Mouse (Mus musculus) heart, postnatal 0 days (tissue): ENCODE measurements around the gene Senp7. TPM values are rescaled to one million over a fixed set of nuclear protein-coding genes. Genes with fewer than 3 reads are reported as not detected.
A peak's percentile ranks its signal among the peaks of the same experiment; 100 is the strongest.
"Not testable (repeated sequence)": the region's sequence is repeated elsewhere in the genome, so short reads cannot be mapped to it uniquely, and the experiment has no call there.

Experiments used
- ATAC-seq: fragments of 200-750 bp; cut with Nextera tagmentation; 2 replicates; pipeline ENCODE4 v1.8.0; 2017; ENCODE audit warnings: low read depth, moderate number of reproducible peaks, moderate library complexity; ENCODE audit not compliant: insufficient read depth
- DNase-seq: peaks from one replicate; pipeline ENCODE4 v3.0.0-alpha.2; 2016; ENCODE audit warnings: low spot score
- H3K27ac ChIP-seq: fragments of 300-500 bp; sonication (generic); 2 replicates; pipeline ENCODE4 v1.5.1; 2014; ENCODE audit warnings: low read depth, mild to moderate bottlenecking
- H3K27me3 ChIP-seq: fragments of 300-500 bp; sonication (generic); 2 replicates; pipeline ENCODE4 v1.6.1; 2014; ENCODE audit warnings: low read length, mixed read lengths; ENCODE audit not compliant: control insufficient read depth, insufficient read depth
- H3K36me3 ChIP-seq: fragments of 300-500 bp; sonication (generic); replicated peaks from 2 replicates; pipeline ENCODE4 v1.6.1; 2014; ENCODE audit warnings: low read length, mixed read lengths; ENCODE audit not compliant: control insufficient read depth, insufficient read depth
- H3K4me1 ChIP-seq: fragments of 300-500 bp; sonication (generic); 2 replicates; pipeline ENCODE4 v1.6.1; 2014; ENCODE audit warnings: antibody characterized with exemption; ENCODE audit not compliant: control insufficient read depth, insufficient read depth
- H3K4me2 ChIP-seq: fragments of 300-500 bp; sonication (generic); 2 replicates; pipeline ENCODE4 v1.6.1; 2014; ENCODE audit warnings: low read depth, mild to moderate bottlenecking, low read length, moderate library complexity
- H3K4me3 ChIP-seq: fragments of 300-500 bp; sonication (generic); 2 replicates; pipeline ENCODE4 v1.5.1; 2014; ENCODE audit warnings: low read depth, low read length
- H3K9ac ChIP-seq: fragments of 300-500 bp; sonication (generic); replicated peaks from 2 replicates; pipeline ENCODE4 v1.6.1; 2014; ENCODE audit warnings: low read depth, low read length, mixed read lengths
- H3K9me3 ChIP-seq: fragments of 300-500 bp; sonication (generic); replicated peaks from 2 replicates; pipeline ENCODE4 v1.6.1; 2016; ENCODE audit warnings: low read length; ENCODE audit not compliant: control insufficient read depth
- CTCF ChIP-seq: IDR thresholded peaks from 2 replicates; pipeline ENCODE4 v1.5.1; 2016; ENCODE audit warnings: antibody characterized with exemption, control low read depth, low read depth
- EP300 ChIP-seq: IDR thresholded peaks from 2 replicates; pipeline ENCODE4 v1.6.1; 2016; ENCODE audit warnings: antibody characterized with exemption, low read depth
- WGBS: fragments of 180-500 bp; shearing (Covaris S2); extraction: QIAGEN DNeasy Blood & Tissue Kit; methylation state at CpG from one replicate; pipeline ENCODE4 v1.1.7; 2014; 5-methylcytosine and 5-hydroxymethylcytosine counted together
- polyA plus RNA-seq: library from polyadenylated mRNA; unstranded; fragments of >200 nt; fragmentation: Nextera tagmentation; extraction: Ambion mirVana; gene quantifications from 2 replicates; pipeline ENCODE4 v1.2.1, GENCODE M21; 2015
- total RNA-seq: library from RNA; depleted of rRNA; stranded (reverse); fragments of >200 nt; gene quantifications from 2 replicates; pipeline ENCODE4 v1.2.3, GENCODE M21; 2014; ENCODE audit warnings: low replicate concordance

Gene Senp7
- total and polyA plus RNA-seq, 2 experiments from 2014 or later = 9.5 to 14.0 TPM

DNA sequence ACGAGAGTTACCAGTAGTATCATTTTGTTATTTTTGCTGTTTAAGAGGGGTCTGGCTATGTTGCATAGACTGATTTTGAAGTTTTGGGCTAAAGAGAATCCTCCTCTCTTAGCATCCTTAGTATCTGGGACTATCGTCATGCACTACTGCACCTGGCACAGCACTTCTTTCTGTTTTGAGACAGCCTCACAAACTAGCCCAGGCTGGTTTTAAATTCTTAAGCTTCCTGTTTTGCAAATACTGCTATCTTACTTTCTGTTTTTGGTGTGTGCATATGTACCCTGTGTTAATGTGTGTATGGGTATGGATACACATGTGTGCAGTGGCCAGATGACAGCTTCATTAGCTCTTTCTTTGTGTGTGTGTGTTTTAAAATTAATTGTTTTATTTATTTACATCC lies 42.2 kb downstream of the Senp7 start:
- no peaks in the 10 kb centered on the region for H3K4me1 ChIP-seq
- no peaks in the 10 kb centered on the region for H3K27me3 ChIP-seq
- 95% methylated on average over 2 of the region's 2 CpGs for WGBS
- H3K27ac ChIP-seq = no peak overlapping the region
- DNase-seq (no peak), ATAC-seq (no peak)
- H3K36me3 ChIP-seq = 0 out of 2 replicates have a peak, but pooled peaks cover 13% of the 10 kb centered on the region
- H3K9me3 ChIP-seq = no peaks in the 10 kb centered on the region
- H3K4me3 ChIP-seq = no peak overlapping the region
- H3K4me2 ChIP-seq = no peak overlapping the region
- no peak overlapping the region for H3K9ac ChIP-seq
- TF ChIP-seq EP300 = no peak
- TF ChIP-seq CTCF = no peak

DNA sequence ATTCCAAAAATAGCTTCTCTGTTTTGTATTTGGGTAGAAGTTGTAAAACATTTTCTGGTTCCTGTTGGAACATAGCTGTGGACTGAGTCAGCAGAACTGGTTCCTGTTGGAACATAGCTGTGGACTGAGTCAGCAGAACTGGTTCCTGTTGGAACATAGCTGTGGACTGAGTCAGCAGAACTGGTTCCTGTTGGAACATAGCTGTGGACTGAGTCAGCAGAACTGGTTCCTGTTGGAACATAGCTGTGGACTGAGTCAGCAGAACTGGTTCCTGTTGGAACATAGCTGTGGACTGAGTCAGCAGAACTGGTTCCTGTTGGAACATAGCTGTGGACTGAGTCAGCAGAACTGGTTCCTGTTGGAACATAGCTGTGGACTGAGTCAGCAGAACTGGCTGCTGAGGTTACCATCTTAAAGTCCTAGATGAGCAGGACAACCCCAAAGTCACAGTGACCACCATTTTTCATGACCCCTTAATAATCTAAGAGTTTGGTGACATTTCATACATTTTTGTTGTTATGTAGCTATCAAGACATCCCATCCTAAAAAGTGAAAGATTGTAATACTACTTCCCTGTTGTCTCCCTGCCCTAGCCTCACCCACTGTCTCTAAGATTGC lies 48.4 kb downstream of the Senp7 start:
- not testable (repeated sequence) for H3K27ac ChIP-seq, DNase-seq, ATAC-seq, H3K4me2 ChIP-seq, H3K4me1 ChIP-seq, H3K4me3 ChIP-seq, H3K9ac ChIP-seq, H3K27me3 ChIP-seq, H3K9me3 ChIP-seq
- H3K36me3 ChIP-seq = peaks cover 42% of the 10 kb centered on the region

DNA sequence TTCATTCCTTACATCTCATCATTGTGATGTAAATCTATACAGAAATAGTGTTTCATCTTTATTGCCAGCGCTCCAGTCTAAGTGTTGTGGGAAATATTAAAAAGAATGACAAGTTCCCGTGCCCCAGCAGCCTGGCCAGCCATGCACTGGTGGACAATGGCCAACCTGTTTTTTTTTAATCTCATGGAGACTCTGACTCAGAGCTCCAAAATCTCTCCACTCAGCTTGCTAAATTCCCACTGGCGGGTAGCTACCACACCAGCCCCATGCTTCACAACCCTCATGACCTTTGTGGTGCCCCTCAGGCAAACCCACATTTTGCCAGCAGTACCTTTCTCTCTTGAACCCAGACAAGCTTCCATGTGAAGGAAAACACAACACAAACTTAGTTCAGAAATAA lies 67.6 kb downstream of the Senp7 start:
- DNase-seq = peak; percentile 39
- WGBS = 50% methylated on average over 3 of the region's 3 CpGs
- peak; percentile 69; the same call in 1 of the 2 replicates for ATAC-seq
- Histone ChIP-seq H3K9me3 (0 out of 2 replicates have a peak, but pooled peaks cover 5% of the 10 kb centered on the region), H3K27me3 (no peaks in the 10 kb centered on the region), H3K4me2 (no peak overlapping the region), H3K9ac (no peak overlapping the region), H3K27ac (peak overlapping the region; percentile 66), H3K36me3 (peaks cover 23% of the 10 kb centered on the region), H3K4me3 (no peak overlapping the region), H3K4me1 (no peaks in the 10 kb centered on the region)
- no peak for TF ChIP-seq EP300
- no peak for TF ChIP-seq CTCF

DNA sequence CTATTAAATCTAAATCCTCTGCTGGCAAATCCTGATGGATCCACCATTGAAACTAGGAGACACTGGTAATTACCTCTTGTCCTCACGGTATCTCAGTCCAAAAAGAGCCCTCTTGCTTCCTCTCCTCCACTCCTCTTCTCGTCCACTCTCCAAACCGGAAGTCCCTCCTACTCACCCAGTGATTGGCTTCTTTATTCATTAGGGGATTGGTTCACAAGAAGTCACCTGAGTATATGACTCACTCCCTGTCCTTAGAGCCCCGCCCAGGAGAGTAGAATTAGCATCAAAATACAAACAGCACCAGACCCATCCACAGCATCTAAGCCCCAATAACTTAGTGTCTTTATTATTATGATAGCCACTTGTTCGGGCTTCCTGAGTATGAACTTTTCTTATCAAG lies 68.0 kb downstream of the Senp7 start:
- Histone ChIP-seq H3K27me3 (no peaks in the 10 kb centered on the region), H3K9ac (no peak overlapping the region), H3K27ac (peak overlapping the region; percentile 66), H3K9me3 (0 out of 2 replicates have a peak, but pooled peaks cover 5% of the 10 kb centered on the region), H3K4me3 (no peak overlapping the region), H3K4me1 (no peaks in the 10 kb centered on the region), H3K36me3 (peaks cover 23% of the 10 kb centered on the region), H3K4me2 (no peak overlapping the region)
- TF ChIP-seq EP300 = no peak
- no peak for TF ChIP-seq CTCF
- no peak for DNase-seq
- 73% methylated on average over 5 of the region's 5 CpGs for WGBS
- ATAC-seq = peak; percentile 39; the same call in 1 of the 2 replicates

DNA sequence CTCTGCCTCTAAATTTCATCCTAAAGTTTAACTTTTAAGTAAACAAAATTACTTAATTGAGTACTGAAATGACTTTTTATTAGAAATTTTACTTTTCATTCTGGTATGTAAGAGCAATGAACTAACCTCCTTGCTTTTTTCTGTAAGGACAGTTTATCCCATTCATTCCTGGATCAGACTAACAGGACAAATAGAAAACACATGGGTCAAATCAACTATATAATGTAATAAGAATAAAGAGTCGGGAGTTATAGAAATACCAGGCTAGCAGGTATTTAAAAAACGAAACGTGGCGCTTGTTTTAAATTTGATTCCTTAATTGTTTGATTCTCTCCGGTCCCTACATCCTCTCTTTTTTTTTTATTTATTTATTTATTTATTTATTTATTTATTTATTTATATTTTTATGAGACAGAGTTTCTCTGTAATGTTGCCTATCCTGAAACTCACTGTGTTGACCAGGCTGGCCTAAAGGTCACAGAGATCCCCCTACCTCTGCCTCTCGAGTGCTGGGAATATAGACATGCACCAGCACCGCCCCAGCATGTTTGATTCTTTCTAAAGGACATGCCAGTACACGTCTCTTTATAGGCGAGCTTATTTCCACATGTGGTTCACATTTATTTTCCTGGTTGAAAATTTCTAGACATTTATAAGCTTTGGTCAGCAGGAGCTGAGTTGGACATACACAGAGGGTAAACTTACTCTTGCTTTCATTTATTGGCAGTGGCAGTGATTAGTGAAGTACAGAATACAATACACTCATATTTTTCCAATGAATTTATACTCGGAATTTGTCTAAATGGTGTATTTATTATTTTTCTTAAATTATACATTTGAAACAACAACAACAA lies 69.4 kb downstream of the Senp7 start:
- no peak for ATAC-seq
- no peaks in the 10 kb centered on the region for H3K27me3 ChIP-seq
- H3K4me1 ChIP-seq = no peaks in the 10 kb centered on the region
- no peak overlapping the region for H3K4me3 ChIP-seq
- H3K36me3 ChIP-seq = peaks cover 15% of the 10 kb centered on the region
- no peak overlapping the region for H3K9ac ChIP-seq
- TF ChIP-seq EP300 = no peak
- TF ChIP-seq CTCF = no peak
- no peak overlapping the region for H3K4me2 ChIP-seq
- no peak for DNase-seq
- H3K9me3 ChIP-seq = 0 out of 2 replicates have a peak, but pooled peaks cover 5% of the 10 kb centered on the region
- H3K27ac ChIP-seq = no peak overlapping the region
- 91% methylated on average over 10 of the region's 10 CpGs for WGBS
